Mouse (Mus musculus): ENCODE measurements around the gene Camk1g. TPM values are rescaled to one million over a fixed set of nuclear protein-coding genes. Genes with fewer than 3 reads are reported as not detected.

Camk1g gene
- polyA plus RNA-seq, 1 experiment from 2014 or later: 15.0 TPM

GRCm38 (mm10) chr1:193398728-193399437 is 28.8 kb upstream of the Camk1g start:
- Histone ChIP-seq H3K4me1 (replicated peaks; ENCODE audit: control insufficient read depth, insufficient read depth, low read length) (no peaks in the 10 kb centered on the region), H3K27ac (ENCODE audit: low read depth, low read length) (no peak overlapping the region), H3K4me3 (ENCODE audit: low read depth, low read length) (no peak overlapping the region), H3K36me3 (ENCODE audit: control insufficient read depth, insufficient read depth, low read length) (no peaks in the 10 kb centered on the region), H3K9ac (ENCODE audit: low read length) (no peak overlapping the region), H3K9me3 (ENCODE audit: control insufficient read depth, low read length) (no peaks in the 10 kb centered on the region), H3K4me2 (ENCODE audit: low read depth, low read length, severe bottlenecking) (no peak overlapping the region), H3K27me3 (ENCODE audit: control insufficient read depth, insufficient read depth, low read length) (no peaks in the 10 kb centered on the region)
- no peak for DNase-seq (ENCODE audit: low spot score)
- no peak for ATAC-seq (replicated peaks; ENCODE audit: low FRiP score)
- WGBS: 74% methylated on average over 2 of the region's 2 CpGs

GRCm38 (mm10) chr1:193397109-193397508 is 27.0 kb upstream of the Camk1g start:
- ATAC-seq (replicated peaks; ENCODE audit: low FRiP score): no peak
- Histone ChIP-seq H3K36me3 (ENCODE audit: control insufficient read depth, insufficient read depth, low read length) (no peaks in the 10 kb centered on the region), H3K27ac (ENCODE audit: low read depth, low read length) (no peak overlapping the region), H3K27me3 (ENCODE audit: control insufficient read depth, insufficient read depth, low read length) (no peaks in the 10 kb centered on the region), H3K4me1 (replicated peaks; ENCODE audit: control insufficient read depth, insufficient read depth, low read length) (no peaks in the 10 kb centered on the region), H3K9ac (ENCODE audit: low read length) (no peak overlapping the region), H3K9me3 (ENCODE audit: control insufficient read depth, low read length) (no peaks in the 10 kb centered on the region), H3K4me2 (ENCODE audit: low read depth, low read length, severe bottlenecking) (no peak overlapping the region), H3K4me3 (ENCODE audit: low read depth, low read length) (no peak overlapping the region)
- no peak for DNase-seq (ENCODE audit: low spot score)

GRCm38 (mm10) chr1:193392266-193392665 is 22.2 kb upstream of the Camk1g start:
- Histone ChIP-seq H3K27ac (ENCODE audit: low read depth, low read length) (no peak overlapping the region), H3K36me3 (ENCODE audit: control insufficient read depth, insufficient read depth, low read length) (no peaks in the 10 kb centered on the region), H3K4me3 (ENCODE audit: low read depth, low read length) (no peak overlapping the region), H3K4me1 (replicated peaks; ENCODE audit: control insufficient read depth, insufficient read depth, low read length) (peaks cover 7% of the 10 kb centered on the region), H3K9me3 (ENCODE audit: control insufficient read depth, low read length) (no peaks in the 10 kb centered on the region), H3K4me2 (ENCODE audit: low read depth, low read length, severe bottlenecking) (no peak overlapping the region), H3K9ac (ENCODE audit: low read length) (no peak overlapping the region), H3K27me3 (ENCODE audit: control insufficient read depth, insufficient read depth, low read length) (peaks cover 2% of the 10 kb centered on the region; the same call in 1 of the 2 replicates)
- 80% methylated on average over 3 of the region's 3 CpGs for WGBS
- no peak for ATAC-seq (replicated peaks; ENCODE audit: low FRiP score)
- no peak for DNase-seq (ENCODE audit: low spot score)

DNA sequence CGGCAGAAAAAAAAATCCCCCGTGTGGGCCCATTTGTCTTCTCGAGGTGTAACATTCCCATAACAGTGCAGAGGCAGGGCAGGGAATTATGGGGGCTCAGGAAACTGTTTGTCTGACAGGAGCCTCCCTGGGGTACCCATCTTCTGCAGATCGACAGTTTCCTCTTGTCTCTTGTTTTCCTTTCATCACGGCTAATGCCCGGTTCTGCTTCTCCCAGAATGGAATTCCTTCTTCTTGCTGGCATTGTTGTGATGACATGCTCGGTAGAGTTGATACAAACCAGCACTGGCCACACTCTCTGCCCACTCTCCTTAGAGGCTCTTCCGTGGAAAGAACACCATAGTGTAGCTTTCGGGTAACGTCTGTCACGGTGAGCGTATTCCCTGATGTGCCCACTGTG is 19.9 kb upstream of the Camk1g start:
- Histone ChIP-seq H3K9me3 (ENCODE audit: control insufficient read depth, low read length) (no peaks in the 10 kb centered on the region), H3K4me2 (ENCODE audit: low read depth, low read length, severe bottlenecking) (no peak overlapping the region), H3K4me3 (ENCODE audit: low read depth, low read length) (no peak overlapping the region), H3K9ac (ENCODE audit: low read length) (no peak overlapping the region), H3K27me3 (ENCODE audit: control insufficient read depth, insufficient read depth, low read length) (peaks cover 2% of the 10 kb centered on the region; the same call in 1 of the 2 replicates), H3K27ac (ENCODE audit: low read depth, low read length) (0 out of 2 replicates have a peak overlapping the region, but pooled peaks have one; percentile 31), H3K4me1 (replicated peaks; ENCODE audit: control insufficient read depth, insufficient read depth, low read length) (peaks cover 9% of the 10 kb centered on the region), H3K36me3 (ENCODE audit: control insufficient read depth, insufficient read depth, low read length) (no peaks in the 10 kb centered on the region)
- DNase-seq (ENCODE audit: low spot score) (no peak), ATAC-seq (replicated peaks; ENCODE audit: low FRiP score) (no peak)
- 41% methylated on average over 12 of the region's 12 CpGs for WGBS

- H3K36me3 ChIP-seq (ENCODE audit: control insufficient read depth, insufficient read depth, low read length): no peaks in the 10 kb centered on the region
- H3K27ac ChIP-seq (ENCODE audit: low read depth, low read length): peak overlapping the region; percentile 31; the same call in 1 of the 2 replicates
- ATAC-seq (replicated peaks; ENCODE audit: low FRiP score): peak; percentile 65
- H3K4me2 ChIP-seq (ENCODE audit: low read depth, low read length, severe bottlenecking): no peak overlapping the region
- H3K9ac ChIP-seq (ENCODE audit: low read length): peak overlapping the region; percentile 6; the same call in 1 of the 2 replicates
- H3K4me3 ChIP-seq (ENCODE audit: low read depth, low read length): no peak overlapping the region
- peaks cover 9% of the 10 kb centered on the region for H3K4me1 ChIP-seq (replicated peaks; ENCODE audit: control insufficient read depth, insufficient read depth, low read length)
- 7% methylated on average over 3 of the region's 3 CpGs for WGBS
- no peaks in the 10 kb centered on the region for H3K9me3 ChIP-seq (ENCODE audit: control insufficient read depth, low read length)
- no peak for DNase-seq (ENCODE audit: low spot score)
- peaks cover 2% of the 10 kb centered on the region; the same call in 1 of the 2 replicates for H3K27me3 ChIP-seq (ENCODE audit: control insufficient read depth, insufficient read depth, low read length)
Measured at GRCm38 (mm10) chr1:193389505-193389904, 19.4 kb upstream of the Camk1g start.

DNA sequence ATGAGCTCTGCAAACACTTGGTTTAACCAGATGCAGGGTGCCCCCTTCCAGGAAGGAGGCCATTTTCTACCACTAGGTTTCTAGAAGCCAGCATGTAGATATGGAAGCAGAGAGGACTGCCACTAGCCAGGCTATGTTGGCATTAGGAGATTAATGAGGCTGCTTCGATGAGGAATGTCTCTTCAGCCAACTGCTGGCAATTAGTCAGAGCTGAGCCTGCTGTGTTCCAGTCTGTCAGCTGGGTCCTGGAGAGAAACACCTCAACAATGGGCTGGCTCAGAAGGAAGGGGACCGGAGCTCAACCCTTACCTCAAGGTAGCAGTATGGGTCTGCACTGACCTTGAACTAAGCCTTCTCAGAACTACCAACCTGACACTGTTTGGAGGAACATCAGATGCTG is 17.1 kb upstream of the Camk1g start:
- Histone ChIP-seq H3K27me3 (ENCODE audit: control insufficient read depth, insufficient read depth, low read length) (peaks cover 2% of the 10 kb centered on the region; the same call in 1 of the 2 replicates), H3K4me3 (ENCODE audit: low read depth, low read length) (no peak overlapping the region), H3K4me2 (ENCODE audit: low read depth, low read length, severe bottlenecking) (no peak overlapping the region), H3K9me3 (ENCODE audit: control insufficient read depth, low read length) (no peaks in the 10 kb centered on the region), H3K9ac (ENCODE audit: low read length) (no peak overlapping the region), H3K4me1 (replicated peaks; ENCODE audit: control insufficient read depth, insufficient read depth, low read length) (peaks cover 9% of the 10 kb centered on the region), H3K27ac (ENCODE audit: low read depth, low read length) (no peak overlapping the region), H3K36me3 (ENCODE audit: control insufficient read depth, insufficient read depth, low read length) (no peaks in the 10 kb centered on the region)
- no peak for DNase-seq (ENCODE audit: low spot score)
- WGBS: 71% methylated on average over 2 of the region's 2 CpGs
- no peak for ATAC-seq (replicated peaks; ENCODE audit: low FRiP score)

- ATAC-seq (replicated peaks; ENCODE audit: low FRiP score): peak; percentile 25; the same call in 1 of the 2 replicates
- no peak overlapping the region for H3K9ac ChIP-seq (ENCODE audit: low read length)
- peaks cover 14% of the 10 kb centered on the region for H3K4me1 ChIP-seq (replicated peaks; ENCODE audit: control insufficient read depth, insufficient read depth, low read length)
Measured at GRCm38 (mm10) chr1:193386136-193386535, 16.0 kb upstream of the Camk1g start.

GRCm38 (mm10) chr1:193382841-193383462 is 12.9 kb upstream of the Camk1g start:
- H3K9me3 ChIP-seq (ENCODE audit: control insufficient read depth, low read length): no peaks in the 10 kb centered on the region
- no peaks in the 10 kb centered on the region for H3K36me3 ChIP-seq (ENCODE audit: control insufficient read depth, insufficient read depth, low read length)
- ATAC-seq (replicated peaks; ENCODE audit: low FRiP score): peak; percentile 67
- H3K4me1 ChIP-seq (replicated peaks; ENCODE audit: control insufficient read depth, insufficient read depth, low read length): peaks cover 7% of the 10 kb centered on the region; the same call in 1 of the 2 replicates
- H3K4me2 ChIP-seq (ENCODE audit: low read depth, low read length, severe bottlenecking): peak overlapping the region; percentile 56
- H3K4me3 ChIP-seq (ENCODE audit: low read depth, low read length): peak overlapping the region; percentile 31
- 6% methylated on average over 8 of the region's 8 CpGs for WGBS
- peak overlapping the region; percentile 45 for H3K9ac ChIP-seq (ENCODE audit: low read length)
- H3K27ac ChIP-seq (ENCODE audit: low read depth, low read length): no peak overlapping the region; the same call in 1 of the 2 replicates
- DNase-seq (ENCODE audit: low spot score): peak; percentile 80
- H3K27me3 ChIP-seq (ENCODE audit: control insufficient read depth, insufficient read depth, low read length): no peaks in the 10 kb centered on the region

More at GRCm38 (mm10) chr1:193386136-193386535, 16.0 kb upstream of the Camk1g start:
- H3K36me3 ChIP-seq (ENCODE audit: control insufficient read depth, insufficient read depth, low read length): no peaks in the 10 kb centered on the region
- no peak overlapping the region for H3K4me2 ChIP-seq (ENCODE audit: low read depth, low read length, severe bottlenecking)
- no peaks in the 10 kb centered on the region for H3K9me3 ChIP-seq (ENCODE audit: control insufficient read depth, low read length)
- H3K27me3 ChIP-seq (ENCODE audit: control insufficient read depth, insufficient read depth, low read length): peaks cover 2% of the 10 kb centered on the region; the same call in 1 of the 2 replicates
- H3K4me3 ChIP-seq (ENCODE audit: low read depth, low read length): no peak overlapping the region
- no peak overlapping the region for H3K27ac ChIP-seq (ENCODE audit: low read depth, low read length)
- 5% methylated on average over 5 of the region's 5 CpGs for WGBS
- DNase-seq (ENCODE audit: low spot score): peak; percentile 85

Measured in forebrain, embryonic 11.5 days (tissue).